Mouse (Mus musculus) liver, adult 2 months (tissue): ENCODE results near the gene Prim2.

ENCODE experiments used
- CTCF ChIP-seq: fragments of 200-500 bp; IDR thresholded peaks from 2 replicates; pipeline ENCODE4 v1.5.1; 2011; ENCODE audit warnings: low read depth, low read length, control low read depth
- POLR2A ChIP-seq: fragments of 200-500 bp; IDR thresholded peaks from 2 replicates; pipeline ENCODE4 v1.6.1; 2011; ENCODE audit warnings: low read length, control low read depth; ENCODE audit not compliant: insufficient read depth; ENCODE audit errors: extremely low read depth

- TF ChIP-seq POLR2A, result no peak
- TF ChIP-seq CTCF, result no peak
Measured at GRCm38 (mm10) chr1:33447179-33447578, 222.4 kb downstream of the Prim2 start.
